Mouse (Mus musculus) macrophage (primary cell): ENCODE results near the gene Car5a. TPM values are rescaled to one million over a fixed set of nuclear protein-coding genes. Genes with fewer than 3 reads are reported as not detected.
A peak's percentile ranks its signal among the peaks of the same experiment; 100 is the strongest.

ENCODE experiments used
- H3K27ac ChIP-seq: fragments of 350-480 bp; formaldehyde crosslinking; 2 replicates; pipeline ENCODE4 v1.9.0; 2021
- H3K36me3 ChIP-seq: fragments of 350-480 bp; formaldehyde crosslinking; 2 replicates; pipeline ENCODE4 v1.9.0; 2021; ENCODE audit errors: inconsistent target
- H3K4me3 ChIP-seq: fragments of 350-480 bp; formaldehyde crosslinking; 2 replicates; pipeline ENCODE4 v1.9.0; 2021; ENCODE audit errors: inconsistent target
- H3K79me2 ChIP-seq: fragments of 350-480 bp; formaldehyde crosslinking; 2 replicates; pipeline ENCODE4 v1.9.0; 2021; ENCODE audit errors: inconsistent target
- WGBS: methylation state at CpG from one replicate; pipeline ENCODE4 v1.1.7; 2026; ENCODE audit warnings: inconsistent platforms; ENCODE audit not compliant: missing documents; 5-methylcytosine and 5-hydroxymethylcytosine counted together
- polyA plus RNA-seq: library from polyadenylated mRNA; stranded (reverse); fragments of 250-400 nt; gene quantifications from 3 replicates; pipeline ENCODE4 v1.2.4, GENCODE M21; 2018; ENCODE audit warnings: inconsistent platforms

The Car5a gene
- polyA plus RNA-seq, 1 experiment from 2014 or later, result not detected

DNA sequence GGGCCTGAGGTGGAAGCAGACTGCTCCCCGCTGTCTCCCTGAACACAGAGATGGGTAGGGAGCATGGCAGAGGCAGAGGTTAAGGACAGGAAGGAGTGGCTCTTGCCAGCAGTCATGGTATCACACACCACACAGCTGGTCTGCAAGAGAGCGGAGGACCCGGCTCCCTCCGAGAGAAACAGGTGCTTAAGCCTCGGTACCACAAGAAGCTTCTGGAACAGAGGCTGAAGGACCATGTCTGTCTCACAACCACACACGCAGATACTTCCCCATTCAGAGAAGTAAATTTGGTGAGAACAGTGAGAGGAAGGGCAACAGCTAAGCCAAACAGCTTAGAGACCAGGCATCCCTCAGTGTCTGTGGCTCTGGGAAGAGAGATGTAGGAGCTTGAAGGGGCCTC is 33.3 kb downstream of the Car5a start:
- no peaks in the 10 kb centered on the region for H3K79me2 ChIP-seq
- H3K4me3 ChIP-seq, result no peak overlapping the region
- H3K27ac ChIP-seq, result no peak overlapping the region
- WGBS, result 70% methylated on average over 6 of the region's 6 CpGs
- no peaks in the 10 kb centered on the region for H3K36me3 ChIP-seq

DNA sequence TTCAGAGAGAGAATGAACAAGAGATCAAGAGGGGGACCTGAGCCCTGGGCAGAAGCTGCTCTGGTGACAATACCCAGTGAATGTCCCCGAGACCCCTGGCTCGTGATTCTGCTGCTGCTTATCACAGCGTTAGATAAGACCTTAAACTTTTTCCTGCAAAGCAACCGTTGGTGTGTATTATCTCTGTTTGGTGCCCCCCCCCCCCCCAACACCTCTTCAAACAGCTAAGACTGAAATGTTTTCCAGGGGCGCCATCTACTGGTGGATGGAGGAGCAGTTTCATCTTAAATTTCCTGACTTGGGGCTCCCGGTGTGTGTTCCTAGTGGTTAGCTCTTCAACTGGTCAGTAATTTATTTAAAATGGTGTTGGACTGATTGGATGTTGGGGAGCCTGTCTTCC is 35.0 kb downstream of the Car5a start:
- H3K27ac ChIP-seq, result no peak overlapping the region
- no peak overlapping the region for H3K4me3 ChIP-seq
- 2% methylated on average over 6 of the region's 6 CpGs for WGBS

DNA sequence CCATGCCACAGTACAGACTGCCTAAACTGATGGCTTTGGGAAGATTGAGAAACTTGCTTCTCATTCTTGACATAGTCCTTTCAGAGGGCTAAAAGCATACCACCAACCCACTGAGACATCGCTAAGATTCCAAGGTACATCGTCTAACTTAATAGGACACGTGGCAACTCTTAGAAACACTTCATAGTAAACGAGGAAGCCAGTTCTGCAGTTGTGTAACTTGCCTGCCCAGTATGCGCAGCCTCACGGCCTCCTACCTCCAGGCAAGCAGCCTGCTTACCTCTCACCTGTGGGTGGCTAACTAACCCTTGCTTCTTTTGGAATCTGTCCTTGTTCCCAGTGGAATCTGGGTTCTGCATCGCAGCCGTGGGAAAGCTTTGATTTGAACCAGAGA is 35.6 kb downstream of the Car5a start:
- Histone ChIP-seq H3K79me2 (peaks cover 22% of the 10 kb centered on the region), H3K36me3 (no peaks in the 10 kb centered on the region), H3K4me3 (no peak overlapping the region), H3K27ac (no peak overlapping the region)
- 49% methylated on average over 8 of the region's 8 CpGs for WGBS

More for the DNA sequence above, 35.0 kb downstream of the Car5a start:
- Histone ChIP-seq H3K79me2 (peaks cover 17% of the 10 kb centered on the region), H3K36me3 (no peaks in the 10 kb centered on the region)

DNA sequence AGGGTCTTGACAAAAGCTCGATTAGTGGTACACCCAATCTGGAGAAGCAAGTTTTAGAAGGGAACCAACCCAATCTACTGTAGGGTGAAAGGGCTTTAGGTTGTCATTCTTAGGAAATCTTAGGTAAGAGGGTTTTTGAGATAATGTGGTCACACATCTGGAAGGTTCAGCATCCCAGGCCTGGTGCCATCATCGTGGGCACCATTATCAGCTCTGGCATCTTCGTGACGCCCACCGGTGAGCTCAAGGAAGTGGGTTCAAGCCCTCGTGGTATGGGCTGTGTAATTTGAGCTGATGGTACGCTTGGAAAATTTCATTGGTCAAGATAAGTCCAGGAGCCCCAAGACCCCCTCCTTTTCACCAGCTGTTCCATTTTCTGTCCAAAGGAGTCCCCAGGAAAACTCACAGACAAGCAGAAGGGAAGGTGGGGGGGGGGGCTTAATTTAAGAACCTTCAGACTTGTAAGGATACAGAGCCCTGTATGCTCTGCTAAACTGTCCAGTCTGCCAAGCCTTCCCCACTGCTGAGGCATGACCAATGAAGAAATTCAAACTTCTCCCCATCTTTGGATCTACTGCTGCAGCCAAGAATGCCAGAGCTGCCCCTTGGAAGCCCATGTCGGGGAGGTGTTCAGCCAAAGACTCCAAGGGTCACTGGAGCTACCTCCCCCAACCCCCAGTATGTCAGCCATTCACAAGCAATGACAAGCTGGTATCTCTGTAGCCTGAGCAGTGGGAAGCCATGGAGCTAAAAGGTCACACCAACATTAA is 36.1 kb downstream of the Car5a start:
- Histone ChIP-seq H3K27ac (no peak overlapping the region), H3K4me3 (no peak overlapping the region), H3K79me2 (peaks cover 28% of the 10 kb centered on the region), H3K36me3 (no peaks in the 10 kb centered on the region)
- 31% methylated on average over 8 of the region's 8 CpGs for WGBS

DNA sequence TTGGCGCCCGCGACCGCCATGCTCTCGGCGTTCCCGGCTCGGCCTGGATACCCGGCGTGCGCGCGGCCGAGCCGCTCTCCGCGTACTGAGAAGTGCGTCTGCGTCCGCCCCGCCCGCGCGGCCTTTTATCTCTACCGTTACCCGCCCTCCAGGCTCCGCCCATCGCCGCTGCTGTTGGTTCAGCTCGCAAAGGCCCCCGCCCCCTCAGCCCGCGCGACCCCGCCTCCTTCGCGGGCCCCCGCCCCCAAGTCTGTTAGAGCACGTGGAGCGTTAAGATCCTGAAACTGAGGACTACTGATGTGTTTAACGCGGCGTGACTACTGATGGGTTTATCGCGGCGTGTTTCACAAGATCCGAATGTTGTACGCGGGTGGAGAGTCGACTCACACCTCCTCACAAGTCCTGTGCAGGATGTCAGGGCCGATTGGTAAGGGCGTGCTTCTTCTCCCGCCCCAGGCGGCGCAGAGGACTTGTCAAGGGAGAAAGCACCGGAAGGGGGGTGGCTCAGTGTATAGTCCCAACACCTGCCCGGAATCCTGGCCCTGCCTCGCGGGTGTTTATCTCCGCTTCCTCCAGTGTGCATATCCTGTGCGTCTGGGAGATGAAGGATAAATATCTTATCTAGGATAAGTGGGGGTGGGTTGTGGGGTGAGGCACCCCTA is 37.0 kb downstream of the Car5a start, which contains the start of gene Slc7a5:
TSS of gene Slc7a5 (minus strand) at position 108 of the 662 bp plus-strand sequence.
- H3K79me2 ChIP-seq, result peaks cover 37% of the 10 kb centered on the region
- peak within 1 kb of the TSS; percentile 47 for H3K4me3 ChIP-seq
- H3K36me3 ChIP-seq, result no peaks in the 10 kb centered on the region
- 1% methylated on average over 46 of the region's 61 CpGs for WGBS
- no peak within 1 kb of the TSS for H3K27ac ChIP-seq

DNA sequence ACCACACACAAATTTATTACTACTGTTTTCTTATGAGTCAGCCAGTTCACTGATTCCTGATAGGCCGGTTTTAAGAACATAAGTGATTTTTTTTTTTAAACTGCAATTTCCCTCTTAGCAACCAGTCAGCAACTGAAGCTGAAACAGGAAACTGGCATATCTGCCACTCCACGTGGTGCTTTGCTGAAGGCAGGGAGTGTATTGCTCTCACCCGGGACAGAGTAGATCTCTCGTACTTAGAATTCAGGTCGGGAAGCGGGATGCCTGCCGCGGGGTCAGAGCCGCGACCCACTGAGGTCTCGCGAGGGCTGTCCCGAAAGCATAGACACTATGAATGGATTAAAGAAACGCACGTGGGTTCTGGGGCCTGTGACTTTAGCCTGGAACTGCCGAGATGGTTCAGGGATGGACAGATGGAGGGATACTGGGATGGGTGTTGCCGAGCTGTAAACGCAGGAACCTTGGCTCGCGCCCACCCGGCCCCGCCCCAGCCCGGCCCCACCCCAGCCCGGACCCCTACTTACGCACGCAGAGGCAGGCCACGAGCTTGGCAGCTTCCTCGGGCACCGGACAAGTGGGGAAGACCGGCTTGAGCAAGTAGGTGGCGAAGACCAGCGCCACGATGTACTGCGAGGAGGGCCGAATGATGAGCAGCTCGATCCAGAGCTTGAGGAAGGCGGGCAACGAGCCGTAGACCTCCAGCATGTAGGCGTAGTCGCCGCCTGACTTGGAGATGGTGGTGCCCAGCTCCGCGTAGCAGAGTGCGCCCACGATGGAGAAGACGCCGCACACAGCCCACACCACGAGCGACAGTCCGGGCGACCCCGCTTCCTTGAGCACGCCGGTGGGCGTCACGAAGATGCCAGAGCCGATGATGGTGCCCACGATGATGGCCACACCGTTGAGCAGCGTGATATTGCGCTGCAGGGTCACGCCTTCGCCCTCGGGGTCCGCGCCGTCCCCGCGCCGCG is 37.9 kb downstream of the Car5a start:
- WGBS, result under 1% methylated on average over 56 of the region's 72 CpGs
- H3K27ac ChIP-seq, result no peak overlapping the region
- H3K36me3 ChIP-seq, result no peaks in the 10 kb centered on the region
- H3K4me3 ChIP-seq, result peak overlapping the region; percentile 47
- H3K79me2 ChIP-seq, result peaks cover 45% of the 10 kb centered on the region

- 49% methylated on average over 5 of the region's 5 CpGs for WGBS
- no peaks in the 10 kb centered on the region for H3K36me3 ChIP-seq
- H3K27ac ChIP-seq, result no peak overlapping the region
Measured at GRCm38 (mm10) chr8:121905864-121906263, 38.8 kb downstream of the Car5a start.

DNA sequence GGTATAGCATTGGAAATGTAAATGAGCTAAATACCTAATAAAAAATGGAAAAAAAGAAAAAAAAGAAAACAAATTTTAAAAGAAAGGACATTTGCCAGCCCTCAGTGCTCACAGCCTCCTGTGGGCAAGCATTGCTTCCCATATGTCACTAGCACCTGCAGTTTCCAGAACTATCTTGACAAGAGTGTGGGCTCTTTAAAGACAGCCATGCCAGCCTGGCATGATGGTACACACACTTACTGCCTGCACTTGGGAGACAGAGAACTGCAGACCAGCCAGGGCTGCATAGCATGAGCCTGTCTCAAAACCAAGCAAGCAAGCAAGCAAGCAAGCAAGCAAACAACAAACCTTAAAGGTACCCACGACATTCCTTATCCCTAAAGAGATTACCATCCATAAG is 39.3 kb downstream of the Car5a start:
- H3K4me3 ChIP-seq, result peak overlapping the region; percentile 47
- 60% methylated on average over 1 of the region's 1 CpGs for WGBS
- no peak overlapping the region for H3K27ac ChIP-seq
- H3K36me3 ChIP-seq, result no peaks in the 10 kb centered on the region
- H3K79me2 ChIP-seq, result peaks cover 52% of the 10 kb centered on the region

More at GRCm38 (mm10) chr8:121905864-121906263, 38.8 kb downstream of the Car5a start:
- Histone ChIP-seq H3K79me2 (peaks cover 52% of the 10 kb centered on the region), H3K4me3 (peak overlapping the region; percentile 47)

DNA sequence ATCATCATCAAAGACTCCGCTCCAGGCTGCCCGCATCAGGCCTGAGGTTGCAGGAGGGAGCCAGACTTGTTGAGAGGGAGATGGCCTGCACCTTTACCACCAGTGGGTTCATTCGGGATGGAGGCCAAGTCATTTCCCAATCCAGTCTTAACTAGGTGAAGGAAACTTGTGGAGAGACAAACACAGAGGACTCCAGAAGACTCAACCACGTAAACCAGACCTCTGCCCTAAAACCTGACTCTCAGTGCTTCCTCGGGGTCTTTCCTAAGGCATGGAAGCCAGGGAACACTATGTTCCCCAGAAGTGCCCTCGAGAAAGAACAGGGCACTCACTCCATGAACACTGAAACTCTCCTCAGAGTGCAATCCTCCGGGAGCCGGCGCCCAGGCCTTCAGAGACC is 39.7 kb downstream of the Car5a start:
- H3K36me3 ChIP-seq, result no peaks in the 10 kb centered on the region
- 90% methylated on average over 9 of the region's 9 CpGs for WGBS
- peaks cover 54% of the 10 kb centered on the region for H3K79me2 ChIP-seq
- no peak overlapping the region for H3K27ac ChIP-seq
- no peak overlapping the region for H3K4me3 ChIP-seq

GRCm38 (mm10) chr8:121903977-121904376 is 40.7 kb downstream of the Car5a start:
- Histone ChIP-seq H3K4me3 (no peak overlapping the region), H3K36me3 (no peaks in the 10 kb centered on the region), H3K27ac (no peak overlapping the region), H3K79me2 (peaks cover 60% of the 10 kb centered on the region)
- WGBS, result 89% methylated on average over 6 of the region's 6 CpGs

DNA sequence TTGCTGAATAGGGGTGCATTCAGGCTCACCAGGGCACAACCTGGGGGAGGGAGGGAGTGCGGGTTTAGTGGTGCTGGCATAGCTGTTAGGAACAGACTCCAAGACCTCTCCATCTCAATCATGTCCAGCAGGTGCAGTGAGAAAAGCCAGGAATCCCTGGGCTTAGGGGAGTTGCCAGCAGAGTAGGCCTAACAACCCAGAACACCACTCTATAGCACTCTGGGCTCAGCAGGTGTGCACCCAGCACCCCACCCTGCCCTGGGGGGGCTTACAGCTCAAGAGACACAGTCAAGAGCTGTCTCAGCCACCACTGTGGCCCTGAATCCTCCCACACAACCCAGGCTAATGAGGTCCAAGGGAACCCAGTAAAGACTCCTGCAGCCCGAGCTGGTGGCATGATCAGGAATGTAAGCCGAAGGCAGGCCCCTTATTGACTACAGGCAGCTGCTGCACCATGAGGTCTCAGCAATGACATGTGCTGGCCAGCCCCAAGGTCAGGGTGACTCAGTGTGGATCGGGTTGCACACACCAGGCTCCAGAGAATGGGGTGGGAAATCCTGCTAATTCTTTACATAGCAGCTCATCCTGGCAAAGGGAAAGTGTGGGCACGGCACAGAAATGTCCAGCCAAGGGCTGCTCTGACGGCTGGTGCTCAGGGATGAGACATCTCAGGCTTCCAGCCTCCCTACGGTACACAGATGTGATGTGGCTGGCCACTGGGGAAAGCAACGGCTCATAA is 43.0 kb downstream of the Car5a start:
- no peaks in the 10 kb centered on the region for H3K36me3 ChIP-seq
- peaks cover 68% of the 10 kb centered on the region for H3K79me2 ChIP-seq
- H3K27ac ChIP-seq, result no peak overlapping the region
- no peak overlapping the region for H3K4me3 ChIP-seq
- 94% methylated on average over 8 of the region's 8 CpGs for WGBS

- H3K36me3 ChIP-seq, result no peaks in the 10 kb centered on the region
- no peak overlapping the region for H3K4me3 ChIP-seq
- peak overlapping the region; percentile 75 for H3K27ac ChIP-seq
- H3K79me2 ChIP-seq, result peaks cover 48% of the 10 kb centered on the region
- WGBS, result 90% methylated on average over 17 of the region's 18 CpGs
Measured at GRCm38 (mm10) chr8:121899180-121900044, 45.3 kb downstream of the Car5a start.

GRCm38 (mm10) chr8:121898401-121898931 is 46.2 kb downstream of the Car5a start:
- H3K79me2 ChIP-seq, result peaks cover 39% of the 10 kb centered on the region
- 4% methylated on average over 3 of the region's 4 CpGs for WGBS
- no peak overlapping the region; the same call in 1 of the 2 replicates for H3K4me3 ChIP-seq
- H3K36me3 ChIP-seq, result no peaks in the 10 kb centered on the region
- H3K27ac ChIP-seq, result peak overlapping the region; percentile 75
